Mouse (Mus musculus) adrenal gland, postnatal 25 days (tissue): ENCODE measurements around the gene Gm49358. TPM values are rescaled to one million over a fixed set of nuclear protein-coding genes. Genes with fewer than 3 reads are reported as not detected.
A peak's percentile ranks its signal among the peaks of the same experiment; 100 is the strongest.

Experiments
- DNase-seq: peaks from one replicate; pipeline ENCODE4 v3.0.0; 2021; ENCODE audit warnings: mixed read lengths
- total RNA-seq: library from RNA; stranded (reverse); gene quantifications from 2 replicates; pipeline ENCODE4 v1.2.3, GENCODE M21; 2021

The Gm49358 gene
- total RNA-seq, 1 experiment from 2014 or later, result 9.5 TPM

GRCm38 (mm10) chr10:86814292-86815131 is 50.7 kb downstream of the Gm49358 start:
- no peak for DNase-seq

- DNase-seq, result no peak
Measured at GRCm38 (mm10) chr10:86815133-86815532, 51.4 kb downstream of the Gm49358 start.

- DNase-seq, result no peak
Measured at GRCm38 (mm10) chr10:86819649-86820165, 55.9 kb downstream of the Gm49358 start.

GRCm38 (mm10) chr10:86821014-86821413 is 57.2 kb downstream of the Gm49358 start:
- no peak for DNase-seq

- no peak for DNase-seq
Measured at GRCm38 (mm10) chr10:86824093-86824492, 60.3 kb downstream of the Gm49358 start.

- no peak for DNase-seq
Measured at GRCm38 (mm10) chr10:86824871-86825270, 61.1 kb downstream of the Gm49358 start.

GRCm38 (mm10) chr10:86825871-86826522 is 62.2 kb downstream of the Gm49358 start:
- peak; percentile 55 for DNase-seq

GRCm38 (mm10) chr10:86826929-86827328 is 63.2 kb downstream of the Gm49358 start:
- no peak for DNase-seq

- no peak for DNase-seq
Measured at GRCm38 (mm10) chr10:86828221-86829135, 64.7 kb downstream of the Gm49358 start.

GRCm38 (mm10) chr10:86829515-86829914 is 65.7 kb downstream of the Gm49358 start:
- DNase-seq, result no peak

GRCm38 (mm10) chr10:86836784-86837183 is 73.0 kb downstream of the Gm49358 start:
- no peak for DNase-seq

GRCm38 (mm10) chr10:86838827-86839226 is 75.1 kb downstream of the Gm49358 start:
- DNase-seq, result no peak

- DNase-seq, result no peak
Measured at GRCm38 (mm10) chr10:86842659-86843058, 78.9 kb downstream of the Gm49358 start.

- DNase-seq, result no peak
Measured at GRCm38 (mm10) chr10:86846926-86847467, 83.2 kb downstream of the Gm49358 start.

GRCm38 (mm10) chr10:86849087-86849486 is 85.3 kb downstream of the Gm49358 start:
- DNase-seq, result no peak

GRCm38 (mm10) chr10:86849508-86849907 is 85.7 kb downstream of the Gm49358 start:
- DNase-seq, result no peak

GRCm38 (mm10) chr10:86852160-86852559 is 88.4 kb downstream of the Gm49358 start:
- DNase-seq, result no peak

- DNase-seq, result no peak
Measured at GRCm38 (mm10) chr10:86853433-86853832, 89.7 kb downstream of the Gm49358 start.

- DNase-seq, result no peak
Measured at GRCm38 (mm10) chr10:86860396-86860795, 96.6 kb downstream of the Gm49358 start.

GRCm38 (mm10) chr10:86862496-86862895 is 98.7 kb downstream of the Gm49358 start:
- DNase-seq, result no peak

GRCm38 (mm10) chr10:86863429-86863828 is 99.7 kb downstream of the Gm49358 start:
- no peak for DNase-seq

GRCm38 (mm10) chr10:86872121-86872520 is 108.3 kb downstream of the Gm49358 start:
- no peak for DNase-seq
